Mouse (Mus musculus): Measurements from ENCODE around the gene Slc2a9.

DNA sequence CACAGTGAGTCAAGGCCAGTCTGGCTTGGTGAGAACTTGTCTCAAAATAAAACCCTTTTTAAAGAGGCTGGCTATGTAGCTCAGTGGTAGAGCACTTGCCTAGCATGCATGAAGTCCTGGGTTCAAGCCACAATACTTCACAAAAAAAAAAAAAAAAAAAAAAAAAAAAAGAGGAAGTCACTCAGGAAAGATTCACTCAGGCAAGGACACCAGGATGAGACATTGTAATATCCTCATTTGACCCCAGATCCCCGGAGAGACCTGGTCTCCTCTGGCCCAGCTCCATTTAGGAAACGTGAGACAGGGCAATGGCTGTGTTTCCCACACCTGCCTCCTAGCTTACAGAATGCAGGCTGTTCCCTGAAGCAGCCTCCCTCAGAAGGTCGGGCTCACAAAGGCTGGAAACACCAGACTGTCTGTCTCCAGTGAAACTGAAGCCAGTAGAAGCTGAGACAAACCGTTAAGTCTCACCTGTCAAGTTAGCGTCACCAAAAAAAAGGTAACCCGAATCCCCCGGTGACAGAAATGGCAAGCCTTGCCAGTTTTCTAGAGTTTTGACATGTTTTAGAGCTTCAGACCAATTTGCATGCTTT is 19.3 kb downstream of the Slc2a9 start:
- no peak for TF ChIP-seq GATA1 (IDR thresholded peaks at IDR 0.05; ENCODE audit: low read length)
- TF ChIP-seq TAL1 (IDR thresholded peaks at IDR 0.05; ENCODE audit: low read length) = no peak; the same call in 2 of the 3 replicates

Measured in erythroblast, embryonic 14.5 days (primary cell).